Mouse (Mus musculus) right cerebral cortex, postnatal 4 days (tissue): ENCODE measurements around the gene Cxcr4.

Experiments used
- DNase-seq: peaks from one replicate; pipeline ENCODE4 v3.0.0-alpha.2; 2022

The Cxcr4 gene

DNA sequence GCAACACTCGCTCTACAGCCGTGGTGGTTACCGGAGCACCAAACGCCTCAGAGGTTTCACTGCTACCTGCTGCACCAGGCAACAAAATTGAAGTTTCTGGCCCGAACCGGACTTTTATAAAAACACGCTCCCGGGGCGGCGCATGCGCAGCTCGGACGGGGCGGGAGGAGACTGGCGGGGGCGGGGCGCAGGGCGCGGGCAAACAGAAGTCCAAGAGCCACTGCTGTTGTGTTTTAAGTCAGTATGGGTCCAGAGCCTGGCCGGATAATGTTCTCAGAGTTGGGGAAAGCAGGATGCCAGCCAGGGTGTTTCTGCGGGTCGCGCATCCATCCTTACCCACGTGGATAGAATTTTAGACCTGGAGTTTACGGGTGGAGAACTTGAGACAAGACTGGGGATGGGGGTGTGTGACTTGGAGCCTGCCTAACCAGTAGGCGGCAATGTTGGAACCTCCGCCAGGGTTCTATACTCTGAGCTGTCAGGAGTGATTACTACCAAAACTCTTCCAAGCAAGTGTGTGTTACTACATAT, at the start of gene Cxcr4:
Cxcr4 (minus strand) TSS at position 83 of the 531 bp plus-strand sequence.
- DNase-seq: peak; percentile 78

- DNase-seq: no peak
These were observed 47.6 kb upstream of the Cxcr4 start for GRCm38 (mm10) chr1:128639707-128640107.

DNA sequence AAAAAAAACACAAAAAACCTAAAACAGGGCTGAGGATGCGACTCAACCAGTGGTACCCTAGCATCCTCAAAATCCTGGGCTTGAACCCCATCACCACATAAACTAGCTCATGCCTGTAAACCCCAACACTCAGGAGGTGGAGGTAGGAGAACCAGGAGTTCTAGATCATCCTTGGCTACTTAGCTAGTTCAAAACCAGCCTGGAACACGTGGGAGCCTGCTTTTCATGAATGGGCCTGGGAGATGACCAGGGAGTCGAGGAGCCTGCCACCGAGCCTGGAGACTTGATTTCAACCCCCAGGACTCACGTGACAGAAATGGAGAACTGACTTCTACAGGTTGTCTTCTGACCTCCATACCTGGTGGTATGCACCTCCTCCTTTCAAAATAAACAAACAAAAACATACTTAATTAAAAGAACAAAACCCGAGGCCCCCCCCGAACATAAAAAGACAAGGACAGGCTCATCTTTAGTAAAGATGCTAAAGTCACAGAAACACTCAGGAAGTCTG, 45.2 kb upstream of the Cxcr4 start:
- no peak for DNase-seq

- no peak for DNase-seq
These were observed 44.5 kb upstream of the Cxcr4 start for GRCm38 (mm10) chr1:128636258-128637229.

DNA sequence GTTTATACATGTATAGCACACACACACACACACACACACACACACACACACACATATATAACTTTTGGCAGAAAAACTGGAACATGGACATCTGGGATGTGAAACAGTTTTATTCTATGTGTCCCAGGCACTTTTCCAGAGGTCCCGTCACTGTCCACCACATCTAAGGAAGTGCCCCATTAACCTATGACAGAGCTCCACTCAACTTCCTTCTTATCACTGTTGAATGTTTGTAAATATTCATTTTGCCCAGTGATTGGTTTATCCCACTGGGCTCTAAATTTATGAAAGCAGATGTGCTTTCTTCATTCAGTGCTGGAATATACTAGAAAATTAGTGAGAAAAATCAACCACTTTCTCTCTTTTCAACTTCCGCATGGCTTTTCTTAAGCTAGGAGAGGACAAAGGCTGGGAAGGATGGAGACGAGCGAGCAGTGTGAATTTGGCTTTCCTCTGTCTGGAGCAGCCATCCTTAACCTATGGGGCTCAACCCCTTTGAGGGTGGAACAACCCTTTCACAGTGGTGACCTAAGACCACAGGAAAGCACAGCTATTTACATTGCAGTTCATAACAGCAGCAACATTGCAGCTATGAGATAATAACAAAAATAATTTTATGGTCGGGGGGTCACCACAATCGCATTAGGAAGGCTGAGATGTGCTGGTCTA, 41.8 kb upstream of the Cxcr4 start:
- no peak for DNase-seq

DNA sequence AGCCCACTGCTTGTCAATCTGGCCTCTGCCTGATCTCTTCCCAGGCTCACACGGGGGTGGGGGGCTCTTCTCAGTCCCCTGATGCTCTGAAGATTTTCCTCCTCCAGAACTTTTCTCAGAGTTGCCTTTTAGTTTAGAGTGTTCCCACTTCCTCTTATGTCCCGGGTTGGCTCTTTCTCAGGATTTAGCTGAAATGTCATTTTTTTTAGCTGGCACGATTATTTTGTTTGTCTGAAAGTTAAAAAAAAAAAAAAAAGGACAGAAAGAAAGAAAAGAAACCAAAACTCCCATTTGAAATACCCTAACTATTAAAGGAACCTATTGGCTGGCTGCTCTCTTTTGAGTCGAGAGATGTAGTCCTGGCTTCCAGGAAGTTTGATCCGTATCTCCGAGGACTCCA, 40.4 kb upstream of the Cxcr4 start:
- DNase-seq: no peak

- no peak for DNase-seq
These were observed 34.1 kb upstream of the Cxcr4 start for GRCm38 (mm10) chr1:128626144-128626678.

GRCm38 (mm10) chr1:128623594-128623887, 31.4 kb upstream of the Cxcr4 start:
- DNase-seq: no peak

DNA sequence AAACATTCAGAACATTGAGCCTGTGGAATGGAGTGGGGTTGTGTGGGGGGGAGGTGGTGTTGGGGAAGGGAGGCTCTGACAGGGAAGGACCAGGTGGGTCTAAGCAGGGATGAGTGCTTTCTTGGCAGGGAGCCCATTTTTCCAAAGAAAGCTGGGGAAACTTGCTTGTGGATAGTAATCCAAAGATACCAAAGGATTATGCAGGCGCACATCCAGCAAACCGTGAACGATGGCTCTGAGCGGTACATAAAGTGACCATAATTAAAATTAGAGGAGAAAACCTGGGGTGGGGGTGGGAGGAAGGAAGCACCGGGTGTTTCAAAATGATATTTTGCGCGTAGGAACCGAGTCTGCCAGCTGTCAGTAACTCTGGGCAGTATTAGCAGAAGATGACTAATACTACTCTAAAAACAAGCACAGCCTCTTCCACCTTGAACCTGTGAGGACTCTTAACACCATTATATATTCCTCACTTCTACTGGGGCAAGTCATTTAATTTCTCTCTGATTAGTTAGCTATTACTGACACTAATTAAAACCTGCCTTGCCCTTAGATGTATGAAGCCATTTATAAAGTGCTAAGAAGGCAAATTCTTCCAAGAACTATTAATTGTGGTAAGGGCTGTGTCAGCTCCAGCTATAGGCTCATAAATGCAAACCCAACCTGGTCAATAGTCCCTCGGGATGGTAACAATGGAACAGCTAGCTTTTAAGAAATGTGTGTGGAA, 30.9 kb upstream of the Cxcr4 start:
- DNase-seq: no peak

- no peak for DNase-seq
These were observed 25.7 kb upstream of the Cxcr4 start for GRCm38 (mm10) chr1:128617654-128618310.

GRCm38 (mm10) chr1:128616586-128616985, 24.5 kb upstream of the Cxcr4 start:
- no peak for DNase-seq

DNA sequence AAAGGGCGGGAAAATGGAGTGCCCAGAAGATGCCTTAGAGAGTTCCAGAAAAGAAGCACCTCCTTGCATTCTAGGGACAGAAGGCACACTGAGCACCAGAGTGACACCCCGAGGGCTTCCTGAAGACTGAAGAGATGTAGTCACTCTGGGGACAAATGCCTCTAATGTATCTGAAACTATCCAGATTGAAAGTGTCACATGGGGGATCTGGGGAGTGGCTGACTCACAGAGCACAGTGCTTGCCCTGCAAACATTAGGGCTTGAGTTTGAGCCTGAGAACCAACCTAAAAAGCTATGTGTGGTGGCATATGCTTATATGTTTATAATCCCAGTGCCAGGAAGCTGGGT, 23.3 kb upstream of the Cxcr4 start:
- no peak for DNase-seq

DNA sequence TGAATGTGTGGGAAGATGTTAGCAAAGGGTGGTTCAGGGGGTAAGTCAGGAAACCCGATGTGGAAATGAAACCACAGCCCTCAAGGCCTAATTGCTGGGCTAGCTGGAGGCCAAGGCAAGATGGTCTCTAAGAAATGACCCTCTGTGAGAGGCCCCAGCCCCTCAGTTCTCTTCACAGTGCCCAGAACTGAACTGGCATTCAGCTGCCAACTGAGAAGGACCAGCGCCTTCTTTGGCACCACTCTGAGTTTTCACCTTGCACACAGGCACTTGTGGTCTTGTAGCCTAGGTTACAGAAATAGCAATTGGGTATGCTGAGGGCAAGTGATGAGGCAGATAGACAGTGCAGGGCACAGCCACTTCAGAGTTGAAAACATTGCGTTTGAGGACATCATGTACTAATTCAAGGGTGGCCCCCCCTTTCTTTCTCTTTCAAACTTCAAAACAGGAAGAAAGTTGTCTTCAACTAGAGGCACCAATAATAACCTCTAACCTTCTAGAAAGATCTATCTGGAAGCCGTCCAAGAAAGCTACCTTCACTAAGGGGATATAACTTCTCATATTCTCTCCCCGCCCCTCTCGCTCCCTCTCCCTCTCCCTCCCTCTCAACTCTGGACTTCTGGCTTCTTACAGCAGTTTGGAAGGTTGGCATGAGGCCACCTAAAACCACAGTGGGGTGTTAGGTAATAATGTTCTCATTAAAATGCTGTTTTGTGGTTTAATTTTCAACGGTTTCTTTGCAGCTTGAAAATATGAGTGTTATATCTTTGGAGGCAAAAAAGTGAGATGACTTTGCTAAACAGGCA, 22.8 kb upstream of the Cxcr4 start:
- no peak for DNase-seq

GRCm38 (mm10) chr1:128608119-128608518, 16.0 kb upstream of the Cxcr4 start:
- no peak for DNase-seq

GRCm38 (mm10) chr1:128607423-128607822, 15.3 kb upstream of the Cxcr4 start:
- no peak for DNase-seq

- no peak for DNase-seq
These were observed 13.7 kb upstream of the Cxcr4 start for GRCm38 (mm10) chr1:128605794-128606193.

GRCm38 (mm10) chr1:128602688-128603385, 10.7 kb upstream of the Cxcr4 start:
- DNase-seq: no peak

GRCm38 (mm10) chr1:128602018-128602687, 10.1 kb upstream of the Cxcr4 start:
- no peak for DNase-seq

DNA sequence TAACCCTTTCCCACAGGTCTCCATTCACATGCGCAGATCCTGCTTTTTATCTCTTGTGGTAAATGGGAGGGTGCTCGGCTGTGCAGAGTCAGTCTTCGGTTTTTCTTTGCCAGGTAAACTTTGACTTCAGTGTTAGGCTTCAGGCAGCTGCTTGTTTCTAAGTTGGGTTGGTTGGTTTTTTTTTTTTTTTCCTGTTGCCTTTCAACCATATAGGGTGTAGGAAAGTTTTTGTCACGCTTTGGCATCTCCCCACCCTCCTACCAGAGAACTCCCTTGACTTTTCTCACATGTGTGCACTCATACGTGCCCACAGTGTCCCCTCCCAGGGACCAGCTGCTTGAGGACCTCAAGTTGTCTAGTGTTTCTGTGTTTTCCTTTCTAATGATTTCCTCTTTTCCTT, 9.2 kb upstream of the Cxcr4 start:
- DNase-seq: no peak

- DNase-seq: no peak
These were observed 8.5 kb upstream of the Cxcr4 start for GRCm38 (mm10) chr1:128600549-128600948.
